Mouse (Mus musculus) left cerebral cortex, postnatal 10 days (tissue): ENCODE results near the gene Tubg1. TPM values are rescaled to one million over a fixed set of nuclear protein-coding genes. Genes with fewer than 3 reads are reported as not detected.
A peak's percentile ranks its signal among the peaks of the same experiment; 100 is the strongest.

Experiments used
- DNase-seq, 2 experiments: peaks; one replicate each; pipeline ENCODE4 v3.0.0; 2021 to 2022; ENCODE audit warnings: low spot score in 2 of 2, mixed read lengths in 1 of 2; ENCODE audit errors: extremely low spot score in 1 of 2
- intact Hi-C: fragments of 180-260 bp; cut with DNase I; formaldehyde crosslinking; loops from one replicate; pipeline ENCODE4 v1.15.1; 2025
- microRNA-seq: library from miRNA; unstranded; fragments of <30 nt; microRNA quantifications from one replicate; pipeline ENCODE4 v1.2.0, GENCODE M21; 2022
- total RNA-seq, 2 experiments: library from RNA; stranded (reverse); gene quantifications; 2 replicates each; pipeline ENCODE4 v1.2.3; 2021

The Tubg1 gene
- total RNA-seq, 2 experiments from 2014 or later: 45.6 to 49.6 TPM

GRCm38 (mm10) chr11:101171721-101172433 lies 52.1 kb downstream of the Tubg1 start:
- intact Hi-C loops: loop anchor here (5.0 to 10.0 kb wide), 2 partner anchors 40 to 187 kb away; no protein-coding TSS in a partner anchor
- peak; percentile 59 to 84 for DNase-seq

GRCm38 (mm10) chr11:101172434-101172815 lies 52.7 kb downstream of the Tubg1 start:
- DNase-seq: no peak
- intact Hi-C loops: loop anchor here (5.0 to 10.0 kb wide), 2 partner anchors 40 to 188 kb away; no protein-coding TSS in a partner anchor

- intact Hi-C loops: loop anchor here (5.0 to 10.0 kb wide), 2 partner anchors 41 to 188 kb away; no protein-coding TSS in a partner anchor
- peak in 1 of 2 experiments; percentile 70 for DNase-seq
Observed at GRCm38 (mm10) chr11:101173112-101173511, 53.4 kb downstream of the Tubg1 start.

GRCm38 (mm10) chr11:101173631-101174388 lies 54.1 kb downstream of the Tubg1 start:
- peak; percentile 55 to 89 for DNase-seq
- intact Hi-C loops: loop anchor here (5.0 to 10.0 kb wide), 2 partner anchors 42 to 189 kb away; no protein-coding TSS in a partner anchor

- intact Hi-C loops: loop anchor here (5.0 to 10.0 kb wide), 2 partner anchors 42 to 190 kb away; no protein-coding TSS in a partner anchor
- peak in 1 of 2 experiments; percentile 65 for DNase-seq
Observed at GRCm38 (mm10) chr11:101174389-101174745, 54.6 kb downstream of the Tubg1 start.

- DNase-seq: peak in 1 of 2 experiments; percentile 24
- intact Hi-C loops: loop anchor here (5.0 to 10.0 kb wide), 3 partner anchors 43 to 190 kb away; partner anchors contain the start of gene Coasy
Observed at GRCm38 (mm10) chr11:101174851-101175628, 55.3 kb downstream of the Tubg1 start, which contains the start of gene Ccr10. TSS of gene Ccr10 (minus strand) at chr11:101175443.

DNA sequence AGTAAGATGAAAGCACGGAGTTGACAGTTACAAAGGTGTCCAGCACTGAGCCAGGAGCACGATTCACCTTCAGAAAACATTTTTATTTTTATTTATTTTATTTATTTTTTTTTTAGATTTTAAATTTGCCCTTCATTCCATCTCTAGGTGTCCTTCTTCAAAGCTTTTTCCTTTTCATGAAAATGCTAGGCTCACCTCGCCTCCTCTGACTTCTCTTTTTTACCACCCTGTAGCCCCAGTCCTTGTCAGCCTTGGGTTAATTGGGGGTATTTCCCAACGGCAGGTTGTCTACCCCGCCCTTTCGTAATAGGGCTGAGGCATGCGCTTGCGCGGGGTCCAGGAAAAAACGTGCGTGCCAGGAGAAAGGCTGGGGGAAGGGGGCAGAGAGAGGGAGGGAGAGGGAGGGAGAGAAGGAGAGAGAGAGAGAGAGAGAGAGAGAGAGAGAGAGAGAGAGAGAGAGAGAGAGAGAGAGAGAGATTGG lies 55.9 kb downstream of the Tubg1 start:
- peak in 1 of 2 experiments; percentile 66 for DNase-seq
- intact Hi-C loops: loop anchor here (2.0 to 10.0 kb wide), 3 partner anchors 79 to 191 kb away; partner anchors contain the start of gene Coasy

Small RNAs within 50 kb of the gene (microRNA-seq; reads per million reads assigned to microRNA genes)
- not detected for gene Gm27626

Other genes starting within 250 kb of the Tubg1 start
- gene Stat3, start 180.4 kb upstream of the Tubg1 start, total RNA-seq: 10 to 100 TPM; 32.1 to 36.7 TPM
- 10 to 100 TPM; 17.9 to 20.9 TPM for gene Cavin1, start 149.1 kb upstream of the Tubg1 start, total RNA-seq
- 100 to 1,000 TPM; 435 to 454 TPM for gene Atp6v0a1, start 110.5 kb upstream of the Tubg1 start, total RNA-seq
- 10 to 100 TPM in 1 of 2 experiments, 1 to 10 TPM in 1; 9.4 to 10.2 TPM for gene Naglu, start 49.9 kb upstream of the Tubg1 start, total RNA-seq
- under 1 TPM; 0.43 to 0.79 TPM for gene Hsd17b1, start 41.5 kb upstream of the Tubg1 start, total RNA-seq
- 10 to 100 TPM; 32.3 to 32.4 TPM for gene Coasy, start 37.4 kb upstream of the Tubg1 start, total RNA-seq
- gene Mlx, start 32.7 kb upstream of the Tubg1 start, total RNA-seq: 10 to 100 TPM; 52.8 to 55.8 TPM
- gene Psmc3ip, start 24.5 kb upstream of the Tubg1 start, total RNA-seq: 1 to 10 TPM; 4.4 to 4.8 TPM
- 10 to 100 TPM; 54.5 to 55.0 TPM for gene Retreg3, start within 50 bp of the Tubg1 start, total RNA-seq
- 10 to 100 TPM; 46.6 to 48.8 TPM for gene Tubg2, start 36.0 kb downstream of the Tubg1 start, total RNA-seq
- 10 to 100 TPM; 44.2 to 54.1 TPM for gene Cntnap1, start 50.6 kb downstream of the Tubg1 start, total RNA-seq
- gene Plekhh3, start 51.4 kb downstream of the Tubg1 start, total RNA-seq: 1 to 10 TPM; 5.9 to 8.0 TPM
- gene Ccr10, start 55.5 kb downstream of the Tubg1 start, total RNA-seq: under 1 TPM in 1 of 2 experiments, not detected in 1; 0.41 TPM
- 10 to 100 TPM; 26.4 to 28.3 TPM for gene Ezh1, start 106.5 kb downstream of the Tubg1 start, total RNA-seq
- gene Ramp2, start 126.1 kb downstream of the Tubg1 start, total RNA-seq: 10 to 100 TPM; 57.4 to 59.1 TPM
- gene Vps25, start 133.8 kb downstream of the Tubg1 start, total RNA-seq: 10 to 100 TPM; 80.9 to 82.0 TPM
- 1 to 10 TPM; 4.2 to 4.5 TPM for gene Wnk4, start 140.6 kb downstream of the Tubg1 start, total RNA-seq
- gene Cntd1, start 159.1 kb downstream of the Tubg1 start, total RNA-seq: under 1 TPM; 0.15 to 0.41 TPM
- gene Coa3, start 159.2 kb downstream of the Tubg1 start, total RNA-seq: 100 to 1,000 TPM in 1 of 2 experiments, 10 to 100 TPM in 1; 95.7 to 101 TPM
- gene Becn1, start 182.3 kb downstream of the Tubg1 start, total RNA-seq: 100 to 1,000 TPM; 174 to 188 TPM
- 100 to 1,000 TPM; 100 to 108 TPM for gene Psme3, start 196.3 kb downstream of the Tubg1 start, total RNA-seq
- gene Aoc2, start 205.1 kb downstream of the Tubg1 start, total RNA-seq: 1 to 10 TPM; 3.2 to 3.4 TPM
- 1 to 10 TPM; 1.4 to 2.0 TPM for gene Aoc3, start 210.7 kb downstream of the Tubg1 start, total RNA-seq
- gene G6pc, start 247.6 kb downstream of the Tubg1 start, total RNA-seq: not detected